ENCODE assay signal across 10 mouse cellular contexts in genomic region chr2:85725793-85726192, GRCm38 (mm10). TPM values are rescaled to one million over a fixed set of nuclear protein-coding genes. Genes with fewer than 3 reads are reported as not detected.
DNase-seq lines count a peak whose midpoint lies in the region; ATAC-seq lines count a peak whose summit lies in the region.
"Had no signal": no experiment of that assay in that cellular context is flagged by ENCODE, and none has a peak within 500 bp of the region (broad histone marks: within the 10 kb centered on the region; RNA-seq: fewer than 3 reads in every experiment).

No protein-coding gene starts in this region.

- H3K9me3 ChIP-seq in kidney, embryonic 16.5 days (ENCODE audit: low read length), result no peaks in the 10 kb centered on the region
- H3K9me3 ChIP-seq: embryonic facial prominence, embryonic 15.5 days had no signal

- H3K9ac ChIP-seq in kidney, embryonic 16.5 days (replicated peaks; ENCODE audit: low read length), result no peak overlapping the region
- H3K9ac ChIP-seq: embryonic facial prominence, embryonic 15.5 days had no signal

- no peaks in the 10 kb centered on the region for H3K36me3 ChIP-seq in kidney, embryonic 16.5 days (ENCODE audit: insufficient read depth, low read length)
- H3K36me3 ChIP-seq: embryonic facial prominence, embryonic 15.5 days had no signal

- WGBS in kidney, embryonic 16.5 days, result 7% methylated on average over 3 of the region's 3 CpGs

- H3K4me1 ChIP-seq in kidney, embryonic 16.5 days (ENCODE audit: insufficient read depth, low read length), result no peaks in the 10 kb centered on the region
- H3K4me1 ChIP-seq: embryonic facial prominence, embryonic 15.5 days had no signal

- no peak for ATAC-seq in kidney, embryonic 16.5 days (ENCODE audit: low FRiP score, low TSS enrichment)

- H3K4me2 ChIP-seq in kidney, embryonic 16.5 days (replicated peaks; ENCODE audit: low read depth, low read length), result no peak overlapping the region
- H3K4me2 ChIP-seq: embryonic facial prominence, embryonic 15.5 days had no signal

- H3K27me3 ChIP-seq in kidney, embryonic 16.5 days (ENCODE audit: insufficient read depth, low read length), result no peaks in the 10 kb centered on the region
- H3K27me3 ChIP-seq: embryonic facial prominence, embryonic 15.5 days had no signal

- peak; percentile 13 to 15 for DNase-seq in kidney, postnatal 4 days
- peak; percentile 27 for DNase-seq in MEL-GATA-1-ER (ENCODE audit: extremely low read depth, low read depth)
- peak; percentile 35 for DNase-seq in brain, adult 2 months (ENCODE audit: low read depth, low spot score)
- peak; percentile 8 for DNase-seq in layer of hippocampus, adult 9-10 months (ENCODE audit: low spot score)
- peak; percentile 57 for DNase-seq in retina, postnatal 1 day
- DNase-seq in gastrocnemius, postnatal 36 days, result no peak

- intact Hi-C loops in gastrocnemius, postnatal 36 days (cut with DNase I), result no loop called here

- no peak overlapping the region for H3K27ac ChIP-seq in kidney, embryonic 16.5 days (ENCODE audit: low read length)
- H3K27ac ChIP-seq: embryonic facial prominence, embryonic 15.5 days had no signal

- no peak overlapping the region for H3K4me3 ChIP-seq in kidney, embryonic 16.5 days (ENCODE audit: low read length)
- H3K4me3 ChIP-seq: embryonic facial prominence, embryonic 15.5 days had no signal

RNA-seq across cellular contexts. Expression of gene Olfr1009, which starts 10.6 kb away (rescaled TPM):
- polyA plus RNA-seq in kidney, embryonic 16.5 days (2015; fragmentation: Nextera tagmentation; extraction: Ambion mirVana), result not detected in 2 replicates
- total RNA-seq in gastrocnemius, postnatal 36 days (2021), result not detected
- total RNA-seq: layer of hippocampus, postnatal 36 days had no signal
- polyA plus RNA-seq: embryonic facial prominence, embryonic 15.5 days; stomach, embryonic 14.5 days had no signal

RNA-seq across cellular contexts. Expression of gene Olfr1008, which starts 36.6 kb away (rescaled TPM):
- polyA plus RNA-seq in kidney, embryonic 16.5 days (2015; fragmentation: Nextera tagmentation; extraction: Ambion mirVana), result not detected in 2 replicates
- total RNA-seq in gastrocnemius, postnatal 36 days (2021), result not detected
- total RNA-seq: layer of hippocampus, postnatal 36 days had no signal
- polyA plus RNA-seq: embryonic facial prominence, embryonic 15.5 days; stomach, embryonic 14.5 days had no signal

RNA-seq across cellular contexts. Expression of gene Olfr1012, which starts 36.8 kb away (rescaled TPM):
- not detected in 2 replicates for polyA plus RNA-seq in kidney, embryonic 16.5 days (2015; fragmentation: Nextera tagmentation; extraction: Ambion mirVana)
- not detected for total RNA-seq in gastrocnemius, postnatal 36 days (2021)
- total RNA-seq: layer of hippocampus, postnatal 36 days had no signal
- polyA plus RNA-seq: stomach, embryonic 14.5 days had no signal

RNA-seq across cellular contexts. Expression of gene Olfr1013, which starts 41.1 kb away (rescaled TPM):
- polyA plus RNA-seq in kidney, embryonic 16.5 days (2015; fragmentation: Nextera tagmentation; extraction: Ambion mirVana), result not detected in 2 replicates
- total RNA-seq in gastrocnemius, postnatal 36 days (2021), result not detected
- total RNA-seq: layer of hippocampus, postnatal 36 days had no signal
- polyA plus RNA-seq: stomach, embryonic 14.5 days had no signal

RNA-seq across cellular contexts. Expression of gene Olfr1014, which starts 46.7 kb away (rescaled TPM):
- polyA plus RNA-seq in kidney, embryonic 16.5 days (2015; fragmentation: Nextera tagmentation; extraction: Ambion mirVana), result not detected in 2 replicates
- not detected for total RNA-seq in gastrocnemius, postnatal 36 days (2021)
- total RNA-seq: layer of hippocampus, postnatal 36 days had no signal
- polyA plus RNA-seq: embryonic facial prominence, embryonic 15.5 days; stomach, embryonic 14.5 days had no signal

Comparison
In these comparisons a context has a peak if more than half of its experiments do, and no peak if none do; other contexts are left out.
1. DNase-seq: peak in kidney, postnatal 4 days (2 of 2), MEL-GATA-1-ER (single experiment), brain, adult 2 months (single experiment), layer of hippocampus, adult 9-10 months (single experiment) and retina, postnatal 1 day (single experiment); none in gastrocnemius, postnatal 36 days (0 of 2).